Mouse (Mus musculus): ENCODE results near the gene Zfp800.

DNA sequence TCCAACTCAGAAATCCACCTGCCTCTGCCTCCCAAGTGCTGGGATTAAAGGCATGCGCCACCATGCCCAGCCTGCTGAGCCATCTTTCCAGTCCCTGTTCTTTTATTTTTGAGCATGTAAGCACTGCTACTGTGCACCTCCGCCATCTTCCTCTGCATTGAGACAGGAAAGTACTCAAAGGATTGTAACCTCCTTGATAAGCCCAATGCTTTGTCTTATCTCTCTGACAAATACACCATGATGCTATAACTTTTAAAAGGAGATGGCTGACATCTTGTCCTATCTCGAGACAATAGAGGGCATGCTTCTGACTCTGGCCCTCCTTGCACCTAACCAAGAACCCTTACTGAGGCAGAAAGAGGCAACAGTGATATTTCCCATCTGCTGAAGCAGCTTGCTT is 88.9 kb downstream of the Zfp800 start:
- TF ChIP-seq CHD2 (IDR thresholded peaks at IDR 0.05; ENCODE audit: low read depth, low read length) (no peak), HCFC1 (IDR thresholded peaks at IDR 0.05; ENCODE audit: borderline replicate concordance, insufficient read depth, low read length) (no peak), ZNF384 (IDR thresholded peaks at IDR 0.05; ENCODE audit: low read depth, low read length) (no peak), ZC3H11A (IDR thresholded peaks at IDR 0.05; ENCODE audit: borderline replicate concordance, low read depth, low read length) (no peak), MAFK (IDR thresholded peaks at IDR 0.05; ENCODE audit: insufficient read depth, low read depth, low read length) (no peak)
